13 mouse cellular contexts compared by ENCODE assay signal in the genomic region with DNA sequence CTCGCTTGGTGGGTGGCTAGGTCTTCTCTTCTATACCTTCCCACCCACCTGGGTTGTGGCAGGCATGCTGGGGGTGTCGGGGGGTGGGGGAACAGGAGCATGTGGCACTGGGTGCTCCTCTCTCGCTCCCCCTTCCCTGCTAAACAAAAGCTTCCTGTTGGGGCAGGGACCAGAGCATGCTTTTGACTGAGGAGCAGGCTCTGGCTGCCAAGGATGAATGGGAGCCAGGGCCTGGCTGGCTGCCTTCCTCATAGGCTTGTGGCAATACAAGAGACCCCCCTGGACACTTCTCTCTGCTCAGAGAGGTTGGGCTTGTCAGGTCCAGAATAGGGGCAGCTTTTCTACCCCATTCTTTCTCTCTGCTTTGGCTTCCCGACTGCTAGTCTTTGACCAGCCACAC. TPM values are rescaled to one million over a fixed set of nuclear protein-coding genes. Genes with fewer than 3 reads are reported as not detected.
DNase-seq lines count a peak whose midpoint lies in the region; ATAC-seq lines count a peak whose summit lies in the region.
"Had no signal": no experiment of that assay in that cellular context is flagged by ENCODE, and none has a peak within 500 bp of the region (broad histone marks: within the 10 kb centered on the region; RNA-seq: fewer than 3 reads in every experiment).

No protein-coding gene starts in this region.

- H3K27ac ChIP-seq in forebrain, embryonic 14.5 days (ENCODE audit: low read depth, low read length), result no peak overlapping the region
- H3K27ac ChIP-seq in forebrain, embryonic 12.5 days, result no peak overlapping the region
- no peak overlapping the region for H3K27ac ChIP-seq in lung, embryonic 15.5 days

- no peaks in the 10 kb centered on the region for H3K27me3 ChIP-seq in forebrain, embryonic 14.5 days (replicated peaks; ENCODE audit: control insufficient read depth, insufficient read depth, low read length)
- no peaks in the 10 kb centered on the region for H3K27me3 ChIP-seq in forebrain, embryonic 12.5 days
- no peaks in the 10 kb centered on the region; the same call in 1 of the 2 replicates for H3K27me3 ChIP-seq in lung, embryonic 15.5 days

- H3K4me2 ChIP-seq in forebrain, embryonic 14.5 days (ENCODE audit: low read length), result no peak overlapping the region
- no peak overlapping the region for H3K4me2 ChIP-seq in forebrain, embryonic 12.5 days
- no peak overlapping the region for H3K4me2 ChIP-seq in lung, embryonic 15.5 days

- no peaks in the 10 kb centered on the region for H3K9me3 ChIP-seq in forebrain, embryonic 14.5 days (replicated peaks; ENCODE audit: control insufficient read depth, low read length)
- H3K9me3 ChIP-seq in forebrain, embryonic 12.5 days, result no peaks in the 10 kb centered on the region
- H3K9me3 ChIP-seq in lung, embryonic 15.5 days, result no peaks in the 10 kb centered on the region
- H3K9me3 ChIP-seq: heart, embryonic 12.5 days had no signal

- H3K36me3 ChIP-seq in forebrain, embryonic 14.5 days (ENCODE audit: control insufficient read depth, insufficient read depth, low read length), result no peaks in the 10 kb centered on the region
- no peaks in the 10 kb centered on the region for H3K36me3 ChIP-seq in forebrain, embryonic 12.5 days (replicated peaks)
- no peaks in the 10 kb centered on the region for H3K36me3 ChIP-seq in lung, embryonic 15.5 days
- H3K36me3 ChIP-seq: heart, embryonic 12.5 days had no signal

- H3K9ac ChIP-seq in forebrain, embryonic 14.5 days (ENCODE audit: low read length), result no peak overlapping the region
- H3K9ac ChIP-seq in forebrain, embryonic 12.5 days, result no peak overlapping the region
- H3K9ac ChIP-seq in lung, embryonic 15.5 days, result no peak overlapping the region
- H3K9ac ChIP-seq: heart, embryonic 12.5 days had no signal

- 55% methylated on average over 4 of the region's 4 CpGs for WGBS in forebrain, embryonic 14.5 days
- WGBS in forebrain, embryonic 12.5 days, result 70% methylated on average over 4 of the region's 4 CpGs
- WGBS in lung, embryonic 15.5 days, result 47% methylated on average over 4 of the region's 4 CpGs

- 0 out of 2 replicates have a peak, but pooled peaks have one; percentile 52 for ATAC-seq in forebrain, embryonic 14.5 days
- ATAC-seq in forebrain, embryonic 12.5 days (ENCODE audit: low FRiP score), result no peak
- 0 out of 2 replicates have a peak, but pooled peaks have one; percentile 36 for ATAC-seq in lung, embryonic 15.5 days (ENCODE audit: borderline replicate concordance, extremely low read depth, low FRiP score, low TSS enrichment)

- H3K4me1 ChIP-seq in forebrain, embryonic 14.5 days (ENCODE audit: control insufficient read depth, insufficient read depth, low read length), result no peaks in the 10 kb centered on the region
- H3K4me1 ChIP-seq in forebrain, embryonic 12.5 days, result peaks cover 9% of the 10 kb centered on the region; the same call in 1 of the 2 replicates
- 0 out of 2 replicates have a peak, but pooled peaks cover 3% of the 10 kb centered on the region for H3K4me1 ChIP-seq in lung, embryonic 15.5 days

- DNase-seq in forebrain, embryonic 14.5 days (ENCODE audit: low spot score), result peak; percentile 67
- DNase-seq in lung, postnatal 36 days, result no peak
- DNase-seq in cerebellum, adult 9-11 months, result peak; percentile 25
- peak; percentile 36 to 73 for DNase-seq in layer of hippocampus, postnatal 14 days (ENCODE audit: low spot score in 2 of 2)
- DNase-seq in spleen, adult 18-20 months, result no peak
- no peak for DNase-seq in kidney, adult 18-20 months
- DNase-seq: B cell, adult 2 months; kidney, adult 9 months had no signal

- H3K4me3 ChIP-seq in forebrain, embryonic 14.5 days (ENCODE audit: low read depth, low read length), result no peak overlapping the region
- no peak overlapping the region for H3K4me3 ChIP-seq in forebrain, embryonic 12.5 days (replicated peaks)
- H3K4me3 ChIP-seq in lung, embryonic 15.5 days, result no peak overlapping the region
- H3K4me3 ChIP-seq: heart, embryonic 12.5 days had no signal

RNA-seq across cellular contexts. Expression of a gene that starts 39.3 kb away (rescaled TPM):
- polyA plus RNA-seq in forebrain, embryonic 14.5 days (2014; fragmentation: Nextera tagmentation; extraction: Ambion mirVana), result not detected in 2 replicates
- polyA plus RNA-seq in forebrain, embryonic 12.5 days (2016; fragmentation: Nextera tagmentation; extraction: Ambion mirVana), result not detected in 2 replicates
- polyA plus RNA-seq in lung, embryonic 15.5 days (2015; fragmentation: Nextera tagmentation; extraction: Ambion mirVana), result not detected in 2 replicates
- not detected for total RNA-seq in layer of hippocampus, postnatal 14 days (2021)
- total RNA-seq: megakaryocyte, adult 5-6 weeks had no signal
- polyA plus RNA-seq: heart, embryonic 12.5 days; stomach, embryonic 14.5 days had no signal

RNA-seq across cellular contexts. Expression of a gene that starts 58.1 kb away (rescaled TPM):
- polyA plus RNA-seq in forebrain, embryonic 14.5 days (2014; fragmentation: Nextera tagmentation; extraction: Ambion mirVana), result 16.8 and 18.6 TPM in 2 replicates
- 9.1 and 10.6 TPM in 2 replicates for polyA plus RNA-seq in forebrain, embryonic 12.5 days (2016; fragmentation: Nextera tagmentation; extraction: Ambion mirVana)
- polyA plus RNA-seq in lung, embryonic 15.5 days (2015; fragmentation: Nextera tagmentation; extraction: Ambion mirVana), result 50.3 and 59.2 TPM in 2 replicates
- 10 to 100 TPM; 11.2 to 15.2 TPM for total RNA-seq in layer of hippocampus, postnatal 14 days (2021)

Comparison
In these comparisons a context has a peak if more than half of its experiments do, and no peak if none do; other contexts are left out.
1. DNase-seq: peak in forebrain, embryonic 14.5 days (single experiment), cerebellum, adult 9-11 months (single experiment) and layer of hippocampus, postnatal 14 days (2 of 2); none in lung, postnatal 36 days (single experiment), spleen, adult 18-20 months (0 of 2) and kidney, adult 18-20 months (single experiment).